In the genomic region with DNA sequence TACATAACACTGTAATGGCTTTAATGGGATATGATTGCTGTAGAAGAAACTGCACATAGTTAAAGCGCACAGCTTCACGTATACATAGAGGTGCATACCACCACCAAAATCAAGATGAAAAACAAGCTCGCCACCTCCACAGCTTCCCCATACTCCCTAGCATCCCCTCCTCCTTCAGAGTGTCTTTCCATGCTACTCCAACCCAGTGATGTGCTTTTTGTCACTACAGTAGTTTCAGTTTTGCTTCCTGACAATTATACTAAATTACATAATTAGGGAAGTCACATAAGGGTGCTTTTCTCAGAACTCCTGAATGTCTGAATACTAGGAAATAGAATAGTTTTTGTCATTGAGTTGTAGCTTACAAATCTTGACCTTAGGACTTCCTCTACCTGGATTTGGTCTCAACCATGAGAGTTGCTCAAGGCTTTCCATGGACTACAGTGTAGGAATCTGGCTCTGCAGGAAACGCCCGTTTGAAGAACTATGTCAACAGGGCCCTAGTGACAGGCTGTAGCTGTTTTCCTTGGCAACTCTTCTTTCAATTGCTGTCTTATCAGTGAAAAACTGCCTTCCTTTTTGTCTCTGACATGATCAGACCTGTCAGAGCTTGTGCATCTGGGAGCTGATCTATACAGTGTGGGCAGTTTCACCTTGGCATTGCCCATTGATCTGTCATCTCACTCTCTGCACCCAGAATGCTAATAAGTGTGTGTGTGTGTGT, we compare ENCODE assay signal across 16 mouse cellular contexts.
DNase-seq lines count a peak whose midpoint lies in the region; ATAC-seq lines count a peak whose summit lies in the region.
"Had no signal": no experiment of that assay in that cellular context is flagged by ENCODE, and none has a peak within 500 bp of the region (broad histone marks: within the 10 kb centered on the region; RNA-seq: fewer than 3 reads in every experiment).

No protein-coding gene starts in this region.

- no peaks in the 10 kb centered on the region for H3K36me3 ChIP-seq in intestine, embryonic 14.5 days (ENCODE audit: control insufficient read depth, insufficient read depth, low read length)
- H3K36me3 ChIP-seq in midbrain, embryonic 10.5 days = no peaks in the 10 kb centered on the region
- H3K36me3 ChIP-seq: embryonic facial prominence, embryonic 12.5 days had no signal

- 0 out of 2 replicates have a peak, but pooled peaks cover 3% of the 10 kb centered on the region for H3K4me1 ChIP-seq in intestine, embryonic 14.5 days (replicated peaks; ENCODE audit: control insufficient read depth, insufficient read depth, low read length)
- no peaks in the 10 kb centered on the region for H3K4me1 ChIP-seq in midbrain, embryonic 10.5 days
- H3K4me1 ChIP-seq: embryonic facial prominence, embryonic 12.5 days had no signal

- DNase-seq in adrenal gland, postnatal 14 days = peak; percentile 7
- DNase-seq in adrenal gland, adult 18-20 months (ENCODE audit: low spot score in 2 of 2) = no peak
- DNase-seq in kidney, adult 9 months = peak; percentile 40
- DNase-seq in kidney, postnatal 4 days = no peak
- DNase-seq in intestine, embryonic 14.5 days (ENCODE audit: low spot score) = no peak
- peak; percentile 83 for DNase-seq in lung, postnatal 25 days (ENCODE audit: low spot score)
- no peak for DNase-seq in midbrain, embryonic 10.5 days (ENCODE audit: low spot score)
- DNase-seq: adrenal gland, postnatal 10 days; cerebellum, adult 11-12 months; forebrain, postnatal 0 days; midbrain, embryonic 14.5 days; spleen, adult 18-20 months; thymus, postnatal 14 days had no signal

- ATAC-seq in intestine, embryonic 14.5 days (replicated peaks; ENCODE audit: low FRiP score, low TSS enrichment, low read depth) = peak; percentile 77; the same call in 1 of the 2 replicates
- no peak for ATAC-seq in cerebellum, adult (ENCODE audit: insufficient number of reproducible peaks, low FRiP score, low TSS enrichment)
- ATAC-seq: forebrain, postnatal 0 days had no signal

- H3K9ac ChIP-seq in intestine, embryonic 14.5 days (ENCODE audit: low read length) = no peak overlapping the region
- H3K9ac ChIP-seq: embryonic facial prominence, embryonic 12.5 days; forebrain, postnatal 0 days had no signal

- H3K4me2 ChIP-seq in intestine, embryonic 14.5 days (ENCODE audit: low read length) = no peak overlapping the region
- H3K4me2 ChIP-seq: embryonic facial prominence, embryonic 12.5 days; liver, embryonic 11.5 days had no signal

- no peaks in the 10 kb centered on the region for H3K9me3 ChIP-seq in intestine, embryonic 14.5 days (ENCODE audit: control insufficient read depth, low read length)
- no peaks in the 10 kb centered on the region for H3K9me3 ChIP-seq in midbrain, embryonic 10.5 days (replicated peaks)
- H3K9me3 ChIP-seq: embryonic facial prominence, embryonic 12.5 days had no signal

- H3K27ac ChIP-seq in intestine, embryonic 14.5 days (ENCODE audit: low read depth) = no peak overlapping the region
- no peak overlapping the region for H3K27ac ChIP-seq in midbrain, embryonic 10.5 days (replicated peaks)
- H3K27ac ChIP-seq: embryonic facial prominence, embryonic 12.5 days had no signal

- H3K27me3 ChIP-seq in intestine, embryonic 14.5 days (replicated peaks; ENCODE audit: control insufficient read depth, insufficient read depth, low read length) = no peaks in the 10 kb centered on the region
- H3K27me3 ChIP-seq in midbrain, embryonic 10.5 days (ENCODE audit: low read depth, poor library complexity, severe bottlenecking) = no peaks in the 10 kb centered on the region
- H3K27me3 ChIP-seq: embryonic facial prominence, embryonic 12.5 days had no signal

- H3K4me3 ChIP-seq in intestine, embryonic 14.5 days (ENCODE audit: low read depth, low read length) = no peak overlapping the region
- no peak overlapping the region for H3K4me3 ChIP-seq in midbrain, embryonic 10.5 days
- H3K4me3 ChIP-seq: embryonic facial prominence, embryonic 12.5 days had no signal

- 66% methylated on average over 5 of the region's 5 CpGs for WGBS in intestine, embryonic 14.5 days
- 88% methylated on average over 5 of the region's 5 CpGs for WGBS in midbrain, embryonic 10.5 days

Comparison
In these comparisons a context has a peak if more than half of its experiments do, and no peak if none do; other contexts are left out.
1. DNase-seq: peak in adrenal gland, postnatal 14 days (single experiment), kidney, adult 9 months (single experiment) and lung, postnatal 25 days (single experiment); none in adrenal gland, adult 18-20 months (0 of 2), kidney, postnatal 4 days (0 of 2), intestine, embryonic 14.5 days (single experiment) and midbrain, embryonic 10.5 days (single experiment).